Mouse (Mus musculus) heart, embryonic 10.5 days (tissue): ENCODE measurements around the gene Kctd21. TPM values are rescaled to one million over a fixed set of nuclear protein-coding genes. Genes with fewer than 3 reads are reported as not detected.
A peak's percentile ranks its signal among the peaks of the same experiment; 100 is the strongest.

Experiments used
- DNase-seq: peaks from one replicate; pipeline ENCODE4 v3.0.0-alpha.2; 2017; ENCODE audit warnings: low spot score
- H3K27ac ChIP-seq: fragments of 300-500 bp; sonication (generic); 2 replicates; pipeline ENCODE4 v1.5.1; 2016; ENCODE audit warnings: mild to moderate bottlenecking
- H3K27me3 ChIP-seq: fragments of 300-500 bp; sonication (generic); 2 replicates; pipeline ENCODE4 v1.6.1; 2016; ENCODE audit warnings: mild to moderate bottlenecking; ENCODE audit not compliant: poor library complexity, insufficient read depth, severe bottlenecking
- H3K36me3 ChIP-seq: fragments of 300-500 bp; sonication (generic); 2 replicates; pipeline ENCODE4 v1.6.1; 2016; ENCODE audit warnings: mild to moderate bottlenecking, moderate library complexity
- H3K4me1 ChIP-seq: fragments of 300-500 bp; sonication (generic); 2 replicates; pipeline ENCODE4 v1.6.1; 2016; ENCODE audit warnings: mild to moderate bottlenecking
- H3K4me3 ChIP-seq: fragments of 300-500 bp; sonication (generic); 2 replicates; pipeline ENCODE4 v1.5.1; 2016; ENCODE audit warnings: mild to moderate bottlenecking, moderate library complexity
- H3K9me3 ChIP-seq: fragments of 300-500 bp; sonication (generic); 2 replicates; pipeline ENCODE4 v1.6.1; 2016; ENCODE audit warnings: mild to moderate bottlenecking, moderate library complexity
- WGBS: fragments of 180-500 bp; shearing (Covaris S2); methylation state at CpG from one replicate; pipeline ENCODE4 v1.1.7; 2016; 5-methylcytosine and 5-hydroxymethylcytosine counted together
- polyA plus RNA-seq: library from polyadenylated mRNA; unstranded; fragments of >200 nt; fragmentation: Nextera tagmentation; extraction: Ambion mirVana; gene quantifications from 2 replicates; pipeline ENCODE4 v1.2.1, GENCODE M21; 2016

The Kctd21 gene
- polyA plus RNA-seq, 1 experiment from 2014 or later: 4.1 TPM

DNA sequence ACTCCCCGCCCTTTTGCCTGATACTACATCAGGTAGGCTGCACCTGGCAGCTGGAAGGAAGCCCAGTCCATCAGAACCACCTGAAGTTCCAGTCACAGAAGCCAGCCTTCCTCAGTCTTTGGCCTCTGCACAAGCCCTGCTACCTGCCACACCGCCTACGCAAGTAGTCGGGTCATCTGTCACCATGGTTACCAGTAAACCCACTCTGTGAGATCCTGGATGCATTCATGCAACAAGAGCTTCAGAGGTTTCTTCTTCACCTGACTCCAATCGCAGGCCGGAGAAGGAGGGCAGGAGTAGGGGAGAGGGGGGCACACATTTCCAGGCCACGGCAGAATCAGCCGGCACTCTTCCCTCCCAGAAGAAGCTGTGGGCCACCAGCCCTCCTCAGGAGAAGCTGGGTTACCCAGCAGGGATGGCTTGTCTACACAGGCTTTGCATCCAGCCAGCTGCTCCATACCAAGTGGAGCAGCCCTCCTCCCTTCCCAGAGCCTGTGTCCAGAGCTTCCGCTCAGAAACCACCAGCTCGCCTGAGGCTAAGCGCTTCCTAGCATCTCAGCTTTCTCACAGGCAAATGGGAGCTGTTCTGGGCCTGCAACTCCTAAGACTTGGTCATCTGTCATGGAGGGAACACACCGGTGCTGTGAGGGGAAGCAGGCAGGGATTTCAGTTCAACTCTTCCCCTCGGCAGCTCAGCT is 3.1 kb upstream of the Kctd21 start:
- no peaks in the 10 kb centered on the region for H3K9me3 ChIP-seq
- no peak overlapping the region for H3K4me3 ChIP-seq
- H3K36me3 ChIP-seq: peaks cover 3% of the 10 kb centered on the region; the same call in 1 of the 2 replicates
- H3K27me3 ChIP-seq: peaks cover 53% of the 10 kb centered on the region
- DNase-seq: no peak
- H3K4me1 ChIP-seq: peaks cover 37% of the 10 kb centered on the region
- H3K27ac ChIP-seq: no peak overlapping the region
- 73% methylated on average over 13 of the region's 13 CpGs for WGBS

DNA sequence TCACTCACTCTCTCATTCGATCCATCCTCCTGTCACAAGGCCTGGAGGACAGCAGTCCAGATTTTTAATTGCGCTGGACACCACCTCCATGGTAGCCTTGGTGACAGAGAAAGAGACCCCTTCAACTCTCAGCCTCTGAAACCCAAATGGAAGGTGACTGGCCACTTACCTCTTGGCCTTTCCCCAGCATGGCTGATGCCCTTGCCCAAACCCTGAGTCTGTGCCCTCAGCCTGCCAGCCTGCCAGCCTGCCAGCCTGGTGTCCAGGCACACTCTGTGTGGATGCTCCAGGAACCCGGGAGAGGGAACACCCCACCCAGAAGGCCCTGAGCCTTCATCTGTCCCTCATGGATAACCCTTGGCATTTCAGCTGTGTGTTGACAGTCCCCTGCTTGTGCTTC is 2.5 kb upstream of the Kctd21 start:
- H3K27ac ChIP-seq: no peak overlapping the region

DNA sequence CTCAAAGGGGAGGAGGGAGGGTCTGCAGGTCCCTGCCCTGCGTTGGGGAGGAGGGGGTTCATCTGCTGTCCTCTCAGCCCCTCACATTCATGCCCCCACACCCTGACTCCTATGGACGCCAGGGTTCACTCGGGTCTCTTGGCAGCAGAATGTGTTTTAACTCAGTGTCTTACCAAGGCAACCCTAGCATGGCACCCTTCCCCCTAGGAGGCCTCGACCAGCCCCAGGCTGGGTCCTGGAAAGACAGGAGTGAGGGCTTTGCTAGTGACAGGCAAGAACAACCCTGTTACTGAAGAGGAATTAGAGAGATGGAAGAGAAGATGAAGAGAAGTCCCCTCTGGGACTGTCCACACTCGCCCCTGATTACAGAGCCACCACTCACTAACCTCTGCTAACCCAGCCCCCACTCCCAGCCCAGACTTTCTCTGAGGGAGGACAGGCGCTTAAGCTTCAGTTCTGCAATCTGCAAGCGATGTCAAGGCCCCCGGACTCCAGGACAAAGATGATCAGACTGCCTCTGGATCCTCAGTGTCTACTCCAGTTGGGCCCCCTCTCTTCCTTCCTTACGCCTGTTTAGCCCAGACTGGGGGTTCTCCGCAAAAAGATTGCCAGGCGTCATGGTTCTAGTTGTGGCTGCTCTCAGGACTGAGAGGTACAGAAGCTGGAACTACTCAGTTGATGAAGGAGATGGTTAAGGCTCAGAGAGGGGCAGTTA is 1.0 kb upstream of the Kctd21 start:
- Histone ChIP-seq H3K4me1 (peaks cover 28% of the 10 kb centered on the region), H3K36me3 (no peaks in the 10 kb centered on the region), H3K27me3 (peaks cover 33% of the 10 kb centered on the region), H3K4me3 (peak overlapping the region; percentile 89), H3K9me3 (no peaks in the 10 kb centered on the region), H3K27ac (no peak overlapping the region; the same call in 1 of the 2 replicates)
- no peak for DNase-seq
- WGBS: 63% methylated on average over 11 of the region's 11 CpGs

More for the DNA sequence above, 2.5 kb upstream of the Kctd21 start:
- Histone ChIP-seq H3K27me3 (peaks cover 47% of the 10 kb centered on the region), H3K4me1 (peaks cover 37% of the 10 kb centered on the region), H3K9me3 (no peaks in the 10 kb centered on the region), H3K4me3 (no peak overlapping the region), H3K36me3 (no peaks in the 10 kb centered on the region)
- 76% methylated on average over 3 of the region's 3 CpGs for WGBS
- no peak for DNase-seq

DNA sequence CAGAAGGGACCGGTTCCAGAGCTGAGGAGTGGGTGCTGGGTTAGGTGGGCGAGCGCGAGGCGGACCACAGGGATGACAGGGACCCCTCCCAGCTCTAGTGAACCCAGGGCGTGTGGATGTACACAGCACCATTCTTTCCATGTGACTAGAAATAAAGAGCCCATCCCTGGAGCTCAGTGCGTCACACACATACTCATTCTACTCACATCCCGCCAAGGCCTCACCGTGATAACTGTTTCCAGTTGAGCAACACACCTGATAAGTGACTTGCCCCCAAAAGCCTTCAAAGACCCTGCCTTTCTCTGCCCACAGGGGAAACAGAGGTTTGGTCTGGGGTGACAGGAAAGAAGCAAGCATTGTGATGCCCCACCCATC is 527 bp downstream of the Kctd21 start:
- Histone ChIP-seq H3K27me3 (peaks cover 17% of the 10 kb centered on the region), H3K36me3 (no peaks in the 10 kb centered on the region), H3K9me3 (no peaks in the 10 kb centered on the region), H3K4me1 (peaks cover 30% of the 10 kb centered on the region), H3K4me3 (peak overlapping the region; percentile 89), H3K27ac (peak overlapping the region; percentile 92)
- no peak for DNase-seq
- WGBS: 2% methylated on average over 9 of the region's 9 CpGs

DNA sequence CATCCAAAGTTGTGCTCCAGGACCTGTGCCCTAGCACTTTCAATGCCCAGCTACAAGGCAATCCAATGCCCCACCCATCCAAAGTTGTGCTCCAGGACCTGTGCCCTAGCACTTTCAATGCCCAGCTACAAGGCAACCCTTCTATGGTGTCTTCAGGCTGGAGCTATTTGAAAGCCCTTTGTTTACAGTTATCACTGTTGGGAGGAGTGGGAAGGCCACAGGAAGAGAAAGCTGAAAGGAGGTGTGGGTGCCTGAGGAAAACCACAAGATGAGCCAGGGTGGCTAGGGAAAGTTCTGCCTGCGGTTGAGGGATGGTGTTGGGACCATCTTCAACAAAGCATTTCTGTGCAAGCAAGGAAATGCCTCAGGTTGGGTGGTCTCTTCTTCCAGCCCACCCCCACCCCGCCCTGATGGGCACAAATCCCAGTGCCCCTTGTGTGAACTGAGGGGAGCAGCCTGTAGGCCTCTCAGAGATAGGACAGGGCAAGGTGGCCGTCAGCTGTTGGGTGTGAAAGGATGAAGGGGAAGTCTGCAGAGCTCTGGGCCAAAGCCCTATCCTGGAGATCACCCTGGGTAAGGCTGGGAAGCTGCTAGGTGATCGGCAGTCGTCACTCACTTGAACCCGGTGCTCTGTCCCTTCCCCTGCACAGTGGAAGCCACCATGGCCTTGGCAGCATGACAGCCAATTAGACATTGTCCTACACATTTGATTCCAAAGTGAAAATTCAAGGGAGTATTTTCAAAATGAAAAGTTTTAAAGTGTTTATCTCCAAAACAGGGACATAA is 1.2 kb downstream of the Kctd21 start:
- no peaks in the 10 kb centered on the region for H3K9me3 ChIP-seq
- no peaks in the 10 kb centered on the region for H3K36me3 ChIP-seq
- WGBS: 72% methylated on average over 6 of the region's 6 CpGs
- peak overlapping the region; percentile 89; the same call in 1 of the 2 replicates for H3K4me3 ChIP-seq
- no peak overlapping the region; the same call in 1 of the 2 replicates for H3K27ac ChIP-seq
- no peak for DNase-seq
- peaks cover 36% of the 10 kb centered on the region for H3K4me1 ChIP-seq
- H3K27me3 ChIP-seq: peaks cover 16% of the 10 kb centered on the region; the same call in 1 of the 2 replicates

DNA sequence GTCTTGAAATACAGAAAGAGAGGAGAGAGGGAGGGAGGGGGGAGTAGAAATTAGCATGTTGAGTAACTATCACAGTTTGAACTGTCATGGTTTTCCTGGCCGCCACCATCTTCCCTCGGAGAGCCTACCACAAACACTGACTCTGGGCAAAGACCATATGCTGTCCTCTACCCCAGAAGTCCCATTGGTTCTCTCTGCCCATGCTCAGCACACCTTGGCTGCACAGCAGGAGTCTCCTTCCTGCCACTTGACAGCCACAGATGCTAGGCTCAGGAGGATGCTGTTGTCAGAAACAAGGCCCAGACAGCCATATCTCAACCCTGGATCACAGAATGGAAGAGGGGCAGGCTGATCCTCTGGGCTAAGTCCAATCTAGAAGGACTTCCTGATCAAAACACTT is 2.3 kb downstream of the Kctd21 start:
- Histone ChIP-seq H3K4me1 (peaks cover 46% of the 10 kb centered on the region), H3K9me3 (no peaks in the 10 kb centered on the region), H3K27ac (no peak overlapping the region), H3K4me3 (no peak overlapping the region), H3K36me3 (no peaks in the 10 kb centered on the region), H3K27me3 (peaks cover 8% of the 10 kb centered on the region; the same call in 1 of the 2 replicates)
- DNase-seq: no peak
- WGBS: 84% methylated on average over 2 of the region's 2 CpGs

DNA sequence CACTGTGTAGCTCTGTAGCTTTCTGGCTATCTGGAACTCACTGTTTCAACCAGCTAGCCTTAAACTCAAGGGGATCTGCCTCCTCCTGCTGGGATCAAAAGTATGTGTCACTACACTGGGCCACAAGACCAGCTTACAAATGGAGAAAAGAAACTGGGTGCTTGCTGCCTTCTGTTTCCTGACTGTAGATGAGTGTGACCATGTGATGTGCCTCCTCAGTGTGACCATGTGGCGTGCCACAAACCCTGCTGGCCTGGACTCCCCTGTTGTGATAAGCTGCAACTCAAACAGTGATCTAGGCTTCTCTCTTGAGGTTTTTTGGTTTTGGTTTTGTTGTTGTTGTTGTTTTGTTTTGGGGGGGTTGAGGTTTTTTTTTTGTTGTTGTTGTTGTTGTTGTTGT is 4.6 kb downstream of the Kctd21 start:
- Histone ChIP-seq H3K9me3 (no peaks in the 10 kb centered on the region), H3K27ac (no peak overlapping the region), H3K4me1 (peaks cover 45% of the 10 kb centered on the region), H3K4me3 (no peak overlapping the region), H3K36me3 (no peaks in the 10 kb centered on the region), H3K27me3 (no peaks in the 10 kb centered on the region)
- DNase-seq: no peak
- WGBS: 79% methylated on average over 1 of the region's 1 CpGs

DNA sequence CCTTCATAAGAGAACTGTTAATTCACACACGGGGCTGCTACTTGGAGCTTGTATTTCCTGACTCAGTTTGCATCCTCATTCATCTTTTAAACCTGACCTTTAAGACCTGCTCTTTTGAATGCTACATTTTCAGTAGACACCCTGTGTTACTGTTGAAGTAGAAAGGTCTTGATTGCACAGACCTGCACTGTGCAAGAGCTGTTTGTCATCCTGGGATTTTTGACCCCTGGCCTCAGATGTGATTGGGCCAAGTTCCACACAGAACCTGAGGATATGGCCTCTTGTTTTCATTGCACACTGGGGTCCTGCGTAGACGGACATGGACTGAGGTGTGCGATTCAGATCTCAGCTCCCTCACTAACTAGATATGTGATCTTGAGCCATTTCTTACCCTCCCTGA is 6.5 kb downstream of the Kctd21 start:
- DNase-seq: no peak

DNA sequence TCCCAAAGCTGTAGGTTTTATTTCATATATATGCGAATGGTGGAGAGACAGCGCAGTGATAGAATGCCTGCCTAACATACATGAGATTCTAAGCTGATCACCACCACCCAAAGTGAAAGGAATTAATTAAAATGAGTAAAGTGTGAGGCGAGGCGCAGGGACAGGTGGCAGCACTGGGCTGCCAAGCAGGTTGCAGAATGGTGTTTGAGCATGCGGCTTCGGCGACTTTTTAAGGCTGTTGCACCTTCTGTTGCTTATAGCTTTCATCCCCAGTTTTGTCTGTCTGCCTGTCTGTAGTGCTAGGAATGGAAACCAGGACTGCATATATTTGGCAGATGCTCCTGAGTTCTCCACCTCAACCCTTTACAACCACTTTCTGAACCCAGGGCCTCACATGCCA is 7.5 kb downstream of the Kctd21 start:
- no peaks in the 10 kb centered on the region for H3K27me3 ChIP-seq
- H3K36me3 ChIP-seq: no peaks in the 10 kb centered on the region
- H3K4me1 ChIP-seq: peaks cover 46% of the 10 kb centered on the region
- H3K27ac ChIP-seq: no peak overlapping the region
- no peaks in the 10 kb centered on the region for H3K9me3 ChIP-seq
- WGBS: 88% methylated on average over 7 of the region's 7 CpGs
- H3K4me3 ChIP-seq: no peak overlapping the region
- DNase-seq: no peak

More for the DNA sequence above, 6.5 kb downstream of the Kctd21 start:
- WGBS: 80% methylated on average over 4 of the region's 4 CpGs
- H3K27ac ChIP-seq: no peak overlapping the region
- no peaks in the 10 kb centered on the region for H3K9me3 ChIP-seq
- H3K4me3 ChIP-seq: no peak overlapping the region
- peaks cover 45% of the 10 kb centered on the region for H3K4me1 ChIP-seq
- H3K27me3 ChIP-seq: no peaks in the 10 kb centered on the region
- no peaks in the 10 kb centered on the region for H3K36me3 ChIP-seq

DNA sequence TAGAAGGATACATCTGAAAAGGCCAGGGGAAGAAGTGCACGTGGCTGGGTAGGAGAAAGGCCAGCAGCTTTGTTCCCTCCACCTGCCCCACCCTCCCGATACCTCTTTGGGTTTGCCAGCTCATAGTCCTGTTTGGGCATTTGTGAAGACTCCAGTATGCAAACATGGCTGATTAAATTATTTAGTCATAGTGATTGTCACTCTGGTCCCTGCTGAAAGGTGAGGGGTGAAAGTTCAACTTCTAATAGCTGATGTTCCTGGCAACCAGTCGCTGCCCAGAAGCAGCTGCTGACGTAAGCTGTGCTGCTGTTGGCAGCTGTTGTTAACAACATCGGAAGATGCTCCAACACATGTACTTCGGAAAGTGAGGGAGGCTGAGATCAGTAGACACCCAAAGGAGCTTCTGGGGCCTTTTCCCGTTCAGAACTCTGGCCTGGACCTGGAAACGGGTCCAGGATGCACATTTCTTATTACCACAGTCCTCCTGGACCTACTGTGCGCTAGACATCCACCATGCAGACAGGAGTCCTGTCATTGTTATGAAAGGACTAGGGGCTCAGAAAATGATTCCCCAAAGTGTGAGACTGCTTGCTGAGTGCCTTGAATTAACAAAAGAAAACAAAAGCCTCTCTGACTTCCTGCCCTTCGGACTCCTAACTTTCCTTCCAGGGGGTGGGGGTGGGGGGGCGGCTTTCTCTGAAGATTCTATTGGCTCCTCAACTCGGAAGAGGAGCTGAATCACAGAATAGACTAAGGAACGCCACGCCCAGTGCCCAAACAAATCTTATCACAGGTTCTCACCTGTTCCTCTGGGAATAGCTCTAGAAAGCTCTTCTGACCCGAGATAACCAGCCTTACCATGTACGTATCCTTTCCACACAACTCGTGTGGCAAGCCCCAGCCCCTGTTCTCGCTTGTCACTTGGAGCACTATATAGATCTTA is 9.1 kb downstream of the Kctd21 start:
- H3K27ac ChIP-seq: peak overlapping the region; percentile 17; the same call in 1 of the 2 replicates
- H3K36me3 ChIP-seq: no peaks in the 10 kb centered on the region
- DNase-seq: no peak
- no peaks in the 10 kb centered on the region for H3K27me3 ChIP-seq
- H3K4me3 ChIP-seq: no peak overlapping the region
- 43% methylated on average over 18 of the region's 18 CpGs for WGBS
- H3K9me3 ChIP-seq: no peaks in the 10 kb centered on the region
- H3K4me1 ChIP-seq: peaks cover 57% of the 10 kb centered on the region

DNA sequence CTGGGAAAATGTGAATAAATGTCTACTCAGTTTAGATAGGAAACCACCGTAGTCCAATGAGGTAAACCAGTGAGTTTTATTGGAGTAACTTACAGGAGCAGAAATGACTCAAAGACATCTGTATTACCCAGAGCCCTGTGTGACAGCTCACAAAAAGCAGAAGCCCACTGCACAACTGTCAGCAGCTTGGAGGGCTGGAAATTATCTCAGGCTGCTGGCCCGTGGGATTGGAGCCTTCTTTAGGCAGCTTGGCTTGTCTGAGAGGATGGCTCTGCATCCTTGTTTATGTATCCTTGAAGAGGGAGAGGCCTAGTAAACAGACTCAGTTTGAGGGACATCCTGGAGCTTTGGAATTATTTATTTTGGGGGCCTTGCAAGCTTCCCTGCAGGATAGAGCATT is 10.8 kb downstream of the Kctd21 start:
- Histone ChIP-seq H3K9me3 (no peaks in the 10 kb centered on the region), H3K27ac (no peak overlapping the region), H3K4me3 (no peak overlapping the region), H3K36me3 (peaks cover 6% of the 10 kb centered on the region; the same call in 1 of the 2 replicates), H3K4me1 (peaks cover 52% of the 10 kb centered on the region), H3K27me3 (no peaks in the 10 kb centered on the region; the same call in 1 of the 2 replicates)
- no peak for DNase-seq
- WGBS: 16% methylated on average over 2 of the region's 2 CpGs

DNA sequence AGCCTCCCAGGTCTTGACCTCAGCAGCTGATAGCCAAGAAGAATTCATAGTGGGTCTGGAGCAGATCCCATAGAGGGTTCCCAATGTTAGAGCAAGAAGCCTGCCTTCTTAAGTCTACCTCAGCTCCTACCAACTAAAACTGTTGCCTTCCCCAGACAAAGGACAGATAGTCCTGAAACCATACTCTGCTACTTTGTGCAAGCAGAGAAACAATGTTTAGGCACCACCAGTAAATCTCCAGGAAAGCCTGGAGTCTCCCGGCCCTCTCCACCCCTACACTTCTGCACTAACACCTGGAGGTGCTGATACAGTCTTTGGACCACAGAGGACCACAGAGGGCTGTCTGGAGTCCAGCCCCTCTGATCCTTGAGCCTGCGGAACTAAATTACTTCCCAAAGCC is 12.5 kb downstream of the Kctd21 start:
- WGBS: 67% methylated on average over 2 of the region's 2 CpGs
- Histone ChIP-seq H3K27me3 (peaks cover 5% of the 10 kb centered on the region; the same call in 1 of the 2 replicates), H3K9me3 (no peaks in the 10 kb centered on the region), H3K36me3 (peaks cover 7% of the 10 kb centered on the region; the same call in 1 of the 2 replicates), H3K4me3 (no peak overlapping the region), H3K4me1 (peaks cover 39% of the 10 kb centered on the region), H3K27ac (no peak overlapping the region)
- DNase-seq: peak; percentile 72
